Mouse (Mus musculus): ENCODE results near the gene 1700092M07Rik.

1700092M07Rik gene

GRCm38 (mm10) chr19:8739646-8740045, 872 bp upstream of the 1700092M07Rik start:
- in situ Hi-C loops (cut with MboI, MseI), result loop anchor here (10.0 kb wide), 1 partner anchor 1745 kb away; the partner anchor contains the start of genes Dnajc4, Nudt22 and Trpt1

- in situ Hi-C loops (cut with MboI, MseI), result loop anchor here (10.0 kb wide), 1 partner anchor 1747 kb away; the partner anchor contains the start of genes Dnajc4, Nudt22 and Trpt1
Measured at GRCm38 (mm10) chr19:8741243-8741869, 838 bp downstream of the 1700092M07Rik start, which contains the start of gene Stx5a. Gene Stx5a, plus strand, starts transcription at chr19:8741413.

- in situ Hi-C loops (cut with MboI, MseI), result loop anchor here (10.0 kb wide), 1 partner anchor 1747 kb away; the partner anchor contains the start of genes Dnajc4, Nudt22 and Trpt1
Measured at GRCm38 (mm10) chr19:8742176-8742575, 1.7 kb downstream of the 1700092M07Rik start.

GRCm38 (mm10) chr19:8745382-8745781, 4.9 kb downstream of the 1700092M07Rik start:
- in situ Hi-C loops (cut with MboI, MseI), result loop anchor here (10.0 kb wide), 1 partner anchor 1751 kb away; the partner anchor contains the start of genes Dnajc4, Nudt22 and Trpt1

GRCm38 (mm10) chr19:8747368-8747767, 6.8 kb downstream of the 1700092M07Rik start:
- in situ Hi-C loops (cut with MboI, MseI), result loop anchor here (10.0 kb wide), 1 partner anchor 1753 kb away; the partner anchor contains the start of genes Dnajc4, Nudt22 and Trpt1

- in situ Hi-C loops (cut with MboI, MseI), result no loop called here
Measured at GRCm38 (mm10) chr19:8755652-8756051, 15.1 kb downstream of the 1700092M07Rik start.

GRCm38 (mm10) chr19:8756635-8757387, 16.3 kb downstream of the 1700092M07Rik start, which contains the start of gene Nxf1:
Gene Nxf1, plus strand, starts transcription at chr19:8757073.
- in situ Hi-C loops (cut with MboI, MseI), result no loop called here

- in situ Hi-C loops (cut with MboI, MseI), result no loop called here
Measured at GRCm38 (mm10) chr19:8757471-8757998, 17.0 kb downstream of the 1700092M07Rik start.

- in situ Hi-C loops (cut with MboI, MseI), result no loop called here
Measured at GRCm38 (mm10) chr19:8758899-8759298, 18.4 kb downstream of the 1700092M07Rik start.

GRCm38 (mm10) chr19:8760757-8761156, 20.2 kb downstream of the 1700092M07Rik start:
- in situ Hi-C loops (cut with MboI, MseI), result no loop called here

GRCm38 (mm10) chr19:8763276-8763675, 22.8 kb downstream of the 1700092M07Rik start:
- in situ Hi-C loops (cut with MboI, MseI), result no loop called here

- in situ Hi-C loops (cut with MboI, MseI), result no loop called here
Measured at GRCm38 (mm10) chr19:8765562-8765961, 25.0 kb downstream of the 1700092M07Rik start.

GRCm38 (mm10) chr19:8770567-8771270, 30.2 kb downstream of the 1700092M07Rik start, which contains the start of gene Tmem223:
Gene Tmem223, plus strand, starts transcription at chr19:8770996.
- in situ Hi-C loops (cut with MboI, MseI), result no loop called here

GRCm38 (mm10) chr19:8772996-8773395, 32.5 kb downstream of the 1700092M07Rik start:
- in situ Hi-C loops (cut with MboI, MseI), result no loop called here

- in situ Hi-C loops (cut with MboI, MseI), result no loop called here
Measured at GRCm38 (mm10) chr19:8773409-8773808, 32.9 kb downstream of the 1700092M07Rik start.

GRCm38 (mm10) chr19:8774086-8774835, 33.7 kb downstream of the 1700092M07Rik start, which contains the start of gene Tmem179b:
Gene Tmem179b, minus strand, starts transcription at chr19:8774467.
- in situ Hi-C loops (cut with MboI, MseI), result no loop called here

GRCm38 (mm10) chr19:8774951-8775421, 34.5 kb downstream of the 1700092M07Rik start:
- in situ Hi-C loops (cut with MboI, MseI), result no loop called here

- in situ Hi-C loops (cut with MboI, MseI), result no loop called here
Measured at GRCm38 (mm10) chr19:8786008-8786781, 45.7 kb downstream of the 1700092M07Rik start, which contains the start of gene Taf6l. Gene Taf6l, minus strand, starts transcription at chr19:8786417.

GRCm38 (mm10) chr19:8788521-8788920, 48.0 kb downstream of the 1700092M07Rik start:
- in situ Hi-C loops (cut with MboI, MseI), result no loop called here
